Mouse (Mus musculus): Measurements from ENCODE around the gene Arhgef40. TPM values are rescaled to one million over a fixed set of nuclear protein-coding genes. Genes with fewer than 3 reads are reported as not detected.
"Not testable (repeated sequence)": the region's sequence is repeated elsewhere in the genome, so short reads cannot be mapped to it uniquely, and the experiment has no call there.

Gene Arhgef40
- polyA plus RNA-seq, 1 experiment from 2014 or later, result 18.2 TPM

DNA sequence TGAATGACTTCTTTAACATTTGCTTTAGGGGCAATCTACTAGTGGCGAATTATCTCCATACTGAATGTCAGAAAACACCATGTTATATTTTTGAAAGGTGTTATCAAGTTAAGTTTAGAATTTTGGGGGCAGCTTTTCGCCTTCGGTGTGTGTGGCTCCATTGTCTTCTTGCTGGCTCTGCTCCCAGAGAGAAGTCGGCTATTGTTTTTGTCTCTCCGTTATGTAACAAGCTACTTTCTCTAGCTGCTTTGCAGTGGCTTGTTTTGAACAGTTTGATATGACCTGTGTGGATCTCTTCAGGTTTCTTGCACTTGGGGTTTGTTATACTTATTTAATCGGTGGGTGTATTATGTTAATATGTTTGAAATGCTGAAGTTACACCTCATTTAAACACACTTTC is 58.9 kb downstream of the Arhgef40 start:
- no peak for TF ChIP-seq CTCF (IDR thresholded peaks at IDR 0.05; ENCODE audit: low read depth)
- WGBS, result 77% methylated on average over 6 of the region's 6 CpGs
- no peak overlapping the region for H3K9ac ChIP-seq (ENCODE audit: low read depth, low read length)
- H3K4me1 ChIP-seq (replicated peaks; ENCODE audit: control insufficient read depth, insufficient read depth, low read length), result 0 out of 2 replicates have a peak, but pooled peaks cover 3% of the 10 kb centered on the region
- no peaks in the 10 kb centered on the region for H3K27me3 ChIP-seq (replicated peaks; ENCODE audit: control insufficient read depth, insufficient read depth, low read length)
- no peak overlapping the region for H3K27ac ChIP-seq (ENCODE audit: low read depth, low read length)
- no peak overlapping the region for H3K4me2 ChIP-seq (replicated peaks; ENCODE audit: low read depth)
- no peak overlapping the region for H3K4me3 ChIP-seq (ENCODE audit: low read depth, low read length)
- H3K9me3 ChIP-seq (ENCODE audit: control insufficient read depth), result no peaks in the 10 kb centered on the region
- no peaks in the 10 kb centered on the region for H3K36me3 ChIP-seq (ENCODE audit: control insufficient read depth, insufficient read depth)
- no peak for ATAC-seq

DNA sequence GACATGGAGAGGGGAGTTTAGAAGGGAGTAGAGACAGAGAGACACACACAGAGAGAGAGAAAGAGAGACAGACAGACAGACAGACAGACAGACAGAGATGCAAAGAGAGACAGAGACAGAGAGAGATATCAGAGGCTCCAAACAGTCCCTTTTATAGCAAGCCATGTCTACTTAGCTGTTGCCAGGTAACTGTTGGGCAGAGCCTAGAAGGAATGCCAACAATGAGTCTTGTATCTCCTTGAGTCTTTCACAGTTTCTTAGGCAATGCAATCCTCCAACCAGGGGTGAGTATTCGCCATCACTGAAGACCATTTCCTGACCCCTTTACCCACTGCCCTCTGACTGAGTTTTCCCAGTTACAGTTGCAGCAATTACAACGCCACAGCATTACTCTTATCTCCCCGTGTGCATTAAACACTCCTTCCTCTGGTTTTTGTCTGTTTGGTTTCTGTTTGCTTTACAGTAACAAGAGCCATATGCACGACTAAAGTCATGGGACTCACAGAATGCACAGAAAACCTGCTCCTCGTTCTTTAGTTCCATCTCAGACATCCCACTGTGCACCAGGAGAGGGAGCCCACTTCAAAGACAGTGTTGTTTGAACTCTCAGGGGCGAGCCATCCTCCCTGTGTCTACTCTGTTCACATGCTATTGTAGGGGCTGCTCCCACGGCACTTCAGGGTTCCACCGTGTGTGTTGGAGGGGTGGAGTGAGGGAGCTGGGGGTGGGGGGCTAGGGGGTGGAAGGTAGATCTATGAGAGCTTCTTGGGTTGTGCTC is 60.6 kb downstream of the Arhgef40 start:
- Histone ChIP-seq H3K9ac (ENCODE audit: low read depth, low read length) (no peak overlapping the region), H3K4me1 (replicated peaks; ENCODE audit: control insufficient read depth, insufficient read depth, low read length) (no peaks in the 10 kb centered on the region), H3K9me3 (ENCODE audit: control insufficient read depth) (no peaks in the 10 kb centered on the region), H3K27ac (ENCODE audit: low read depth, low read length) (no peak overlapping the region), H3K4me2 (replicated peaks; ENCODE audit: low read depth) (no peak overlapping the region; the same call in 1 of the 2 replicates), H3K36me3 (ENCODE audit: control insufficient read depth, insufficient read depth) (no peaks in the 10 kb centered on the region), H3K27me3 (replicated peaks; ENCODE audit: control insufficient read depth, insufficient read depth, low read length) (no peaks in the 10 kb centered on the region), H3K4me3 (ENCODE audit: low read depth, low read length) (no peak overlapping the region)
- peak; percentile 61 for ATAC-seq
- WGBS, result 3% methylated on average over 8 of the region's 8 CpGs
- TF ChIP-seq CTCF (IDR thresholded peaks at IDR 0.05; ENCODE audit: low read depth), result peak; percentile 77

DNA sequence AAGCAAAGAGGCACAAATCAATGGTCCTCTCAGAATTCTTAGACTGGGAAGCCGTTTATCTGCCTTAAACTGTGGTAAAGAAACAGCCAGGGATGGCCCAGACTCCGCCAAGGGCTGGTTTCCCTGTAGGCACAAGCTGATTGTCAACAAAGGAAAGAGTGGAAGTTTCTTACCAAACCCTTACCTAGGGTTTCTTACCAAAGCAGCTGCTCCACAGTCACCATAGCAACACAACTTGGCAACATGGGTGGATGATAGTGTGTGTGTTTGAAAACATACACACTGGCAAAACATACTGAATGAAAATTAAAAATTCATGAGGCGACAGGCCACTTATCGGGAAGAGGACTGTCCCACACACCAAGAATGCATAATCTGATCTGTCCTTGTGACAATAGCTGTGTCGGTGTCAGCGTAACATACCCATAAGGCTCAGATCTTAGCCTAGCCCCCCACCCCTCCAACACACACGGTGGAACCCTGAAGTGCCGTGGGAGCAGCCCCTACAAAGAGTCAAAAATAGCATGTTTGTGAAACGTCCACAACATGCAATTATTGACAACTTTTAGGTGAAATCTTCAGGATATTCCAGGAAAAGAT is 61.5 kb downstream of the Arhgef40 start:
- no peak for ATAC-seq

GRCm38 (mm10) chr14:52052720-52053119 is 68.2 kb downstream of the Arhgef40 start:
- H3K4me1 ChIP-seq (replicated peaks; ENCODE audit: control insufficient read depth, insufficient read depth, low read length); H3K36me3 ChIP-seq (ENCODE audit: control insufficient read depth, insufficient read depth); H3K4me2 ChIP-seq (replicated peaks; ENCODE audit: low read depth); H3K27me3 ChIP-seq (replicated peaks; ENCODE audit: control insufficient read depth, insufficient read depth, low read length); H3K9ac ChIP-seq (ENCODE audit: low read depth, low read length); ATAC-seq; H3K4me3 ChIP-seq (ENCODE audit: low read depth, low read length); H3K9me3 ChIP-seq (ENCODE audit: control insufficient read depth); H3K27ac ChIP-seq (ENCODE audit: low read depth, low read length): not testable (repeated sequence)
- WGBS, result 87% methylated on average over 3 of the region's 3 CpGs

More for the DNA sequence above, 61.5 kb downstream of the Arhgef40 start:
- no peaks in the 10 kb centered on the region for H3K4me1 ChIP-seq (replicated peaks; ENCODE audit: control insufficient read depth, insufficient read depth, low read length)
- H3K9me3 ChIP-seq (ENCODE audit: control insufficient read depth), result no peaks in the 10 kb centered on the region
- H3K36me3 ChIP-seq (ENCODE audit: control insufficient read depth, insufficient read depth), result no peaks in the 10 kb centered on the region
- 80% methylated on average over 9 of the region's 9 CpGs for WGBS
- no peak overlapping the region for H3K4me2 ChIP-seq (replicated peaks; ENCODE audit: low read depth)
- no peaks in the 10 kb centered on the region for H3K27me3 ChIP-seq (replicated peaks; ENCODE audit: control insufficient read depth, insufficient read depth, low read length)
- no peak overlapping the region for H3K9ac ChIP-seq (ENCODE audit: low read depth, low read length)
- H3K4me3 ChIP-seq (ENCODE audit: low read depth, low read length), result no peak overlapping the region
- H3K27ac ChIP-seq (ENCODE audit: low read depth, low read length), result no peak overlapping the region
- no peak for TF ChIP-seq CTCF (IDR thresholded peaks at IDR 0.05; ENCODE audit: low read depth)

Other genes starting within 250 kb of the Arhgef40 start
- 7.2 and 12.3 TPM in 2 replicates for gene Ang4, start 211.1 kb upstream of the Arhgef40 start, polyA plus RNA-seq (2015; fragmentation: Nextera tagmentation; extraction: Ambion mirVana)
- gene AY358078, start 184.7 kb upstream of the Arhgef40 start, polyA plus RNA-seq (2015; fragmentation: Nextera tagmentation; extraction: Ambion mirVana), result not detected in 2 replicates
- gene Ear6, start 131.0 kb upstream of the Arhgef40 start, polyA plus RNA-seq (2015; fragmentation: Nextera tagmentation; extraction: Ambion mirVana), result not detected in 2 replicates
- 16.9 and 19.7 TPM in 2 replicates for gene Mettl17, start 99.9 kb upstream of the Arhgef40 start, polyA plus RNA-seq (2015; fragmentation: Nextera tagmentation; extraction: Ambion mirVana)
- 0.38 and 0.57 TPM in 2 replicates for gene Slc39a2, start 91.8 kb upstream of the Arhgef40 start, polyA plus RNA-seq (2015; fragmentation: Nextera tagmentation; extraction: Ambion mirVana)
- gene Ndrg2, start 70.6 kb upstream of the Arhgef40 start, polyA plus RNA-seq (2015; fragmentation: Nextera tagmentation; extraction: Ambion mirVana), result 24.9 and 27.1 TPM in 2 replicates
- not detected in 2 replicates for gene Tppp2, start 66.3 kb upstream of the Arhgef40 start, polyA plus RNA-seq (2015; fragmentation: Nextera tagmentation; extraction: Ambion mirVana)
- gene Rnase13, start 61.9 kb upstream of the Arhgef40 start, polyA plus RNA-seq (2015; fragmentation: Nextera tagmentation; extraction: Ambion mirVana), result not detected in 2 replicates
- 221 and 224 TPM in 2 replicates for gene Tmem253, start 30.9 kb downstream of the Arhgef40 start, polyA plus RNA-seq (2015; fragmentation: Nextera tagmentation; extraction: Ambion mirVana)
- gene Zfp219, start 36.0 kb downstream of the Arhgef40 start, polyA plus RNA-seq (2015; fragmentation: Nextera tagmentation; extraction: Ambion mirVana), result 11.9 and 12.5 TPM in 2 replicates
- not detected in 2 replicates for gene Olfr221, start 57.7 kb downstream of the Arhgef40 start, polyA plus RNA-seq (2015; fragmentation: Nextera tagmentation; extraction: Ambion mirVana)
- gene Hnrnpc, start 119.3 kb downstream of the Arhgef40 start, polyA plus RNA-seq (2015; fragmentation: Nextera tagmentation; extraction: Ambion mirVana), result 153 and 163 TPM in 2 replicates
- 23.2 and 24.4 TPM in 2 replicates for gene Rpgrip1, start 126.0 kb downstream of the Arhgef40 start, polyA plus RNA-seq (2015; fragmentation: Nextera tagmentation; extraction: Ambion mirVana)
- 16.6 and 17.1 TPM in 2 replicates for gene Supt16, start 212.7 kb downstream of the Arhgef40 start, polyA plus RNA-seq (2015; fragmentation: Nextera tagmentation; extraction: Ambion mirVana)